Mouse (Mus musculus): ENCODE results near the gene Lasp1. TPM values are rescaled to one million over a fixed set of nuclear protein-coding genes. Genes with fewer than 3 reads are reported as not detected.

Lasp1 gene
- polyA plus RNA-seq, 1 experiment, result 397 TPM

DNA sequence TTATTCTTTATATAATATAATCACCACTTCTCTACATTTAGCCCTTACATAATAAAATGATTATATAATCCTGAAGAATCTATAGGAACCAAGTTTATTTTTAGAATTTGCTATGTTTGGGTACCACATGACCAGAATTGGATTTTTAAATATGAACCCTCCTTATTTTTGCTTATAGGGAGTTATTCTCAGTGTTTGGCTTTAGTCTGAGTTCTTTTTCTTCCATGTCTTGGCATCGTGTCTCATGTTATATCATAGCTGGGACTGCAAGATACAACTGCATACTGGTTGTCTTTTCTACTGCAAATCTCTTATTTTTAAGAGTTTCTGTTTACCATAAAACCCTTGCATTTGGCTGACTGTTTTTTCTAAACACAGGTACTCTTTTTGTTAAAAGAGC is 75.6 kb downstream of the Lasp1 start:
- WGBS, result 91% methylated on average over 1 of the region's 1 CpGs
- H3K36me3 ChIP-seq (ENCODE audit: control insufficient read depth, insufficient read depth, low read length), result no peaks in the 10 kb centered on the region
- TF ChIP-seq POLR2A (IDR thresholded peaks at IDR 0.05; ENCODE audit: low read depth, low read length) (no peak), CTCF (IDR thresholded peaks at IDR 0.05; ENCODE audit: extremely low read depth, insufficient read length, insufficient replicate concordance, low read depth, low read length) (no peak)

DNA sequence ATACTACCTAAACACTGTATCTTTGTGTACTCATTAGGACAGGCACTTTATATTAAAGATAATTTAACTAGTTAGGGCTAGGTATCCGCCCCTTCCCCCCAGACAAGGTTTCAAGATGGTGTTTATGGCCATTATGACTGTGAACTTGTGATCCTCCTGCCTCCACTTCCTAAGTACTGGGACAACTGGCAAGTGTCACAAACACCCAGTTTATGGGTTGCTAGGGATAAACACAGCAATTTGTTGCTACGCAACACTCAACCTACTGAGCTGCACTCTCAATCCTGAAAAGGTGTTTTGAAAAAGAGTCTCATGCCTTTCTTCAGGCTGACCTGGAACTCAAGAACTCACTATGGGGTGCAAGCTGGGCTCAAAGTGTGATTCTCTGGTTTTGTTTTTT is 78.5 kb downstream of the Lasp1 start:
- H3K27ac ChIP-seq (ENCODE audit: insufficient read depth, low read depth, low read length), result no peak overlapping the region
- no peaks in the 10 kb centered on the region for H3K27me3 ChIP-seq (ENCODE audit: control insufficient read depth, insufficient read depth, low read length)
- H3K4me3 ChIP-seq (ENCODE audit: low read depth, low read length), result no peak overlapping the region
- WGBS, result 83% methylated on average over 2 of the region's 2 CpGs
- no peaks in the 10 kb centered on the region for H3K4me1 ChIP-seq (ENCODE audit: control insufficient read depth, insufficient read depth, insufficient read length, low read length)
- TF ChIP-seq POLR2A (IDR thresholded peaks at IDR 0.05; ENCODE audit: low read depth, low read length), result no peak
- no peak for TF ChIP-seq CTCF (IDR thresholded peaks at IDR 0.05; ENCODE audit: extremely low read depth, insufficient read length, insufficient replicate concordance, low read depth, low read length)
- H3K36me3 ChIP-seq (ENCODE audit: control insufficient read depth, insufficient read depth, low read length), result no peaks in the 10 kb centered on the region

More for the DNA sequence above, 75.6 kb downstream of the Lasp1 start:
- H3K27me3 ChIP-seq (ENCODE audit: control insufficient read depth, insufficient read depth, low read length), result no peaks in the 10 kb centered on the region
- H3K4me3 ChIP-seq (ENCODE audit: low read depth, low read length), result no peak overlapping the region
- no peak overlapping the region for H3K27ac ChIP-seq (ENCODE audit: insufficient read depth, low read depth, low read length)
- no peaks in the 10 kb centered on the region for H3K4me1 ChIP-seq (ENCODE audit: control insufficient read depth, insufficient read depth, insufficient read length, low read length)

DNA sequence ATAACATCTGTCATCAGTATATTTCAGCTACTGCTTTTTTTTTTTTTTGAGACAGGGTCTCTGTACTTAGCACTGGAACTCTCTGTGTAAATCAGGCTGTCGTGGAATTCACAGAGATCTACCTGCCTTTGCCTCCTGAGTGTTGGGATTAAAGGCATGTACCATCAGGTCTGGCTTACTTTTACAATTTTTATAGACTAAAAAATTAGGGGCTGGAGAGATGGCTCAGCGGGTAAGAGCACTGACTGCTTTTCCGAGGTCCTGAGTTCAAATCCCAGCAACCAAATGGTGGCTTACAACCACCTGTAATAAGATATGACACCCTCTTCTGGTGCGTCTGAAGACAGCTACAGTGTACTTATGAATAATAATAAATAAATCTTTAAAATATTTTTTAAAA is 81.6 kb downstream of the Lasp1 start:
- H3K27me3 ChIP-seq (ENCODE audit: control insufficient read depth, insufficient read depth, low read length), result no peaks in the 10 kb centered on the region
- peaks cover 3% of the 10 kb centered on the region; the same call in 1 of the 2 replicates for H3K4me1 ChIP-seq (ENCODE audit: control insufficient read depth, insufficient read depth, insufficient read length, low read length)
- 95% methylated on average over 4 of the region's 4 CpGs for WGBS
- H3K27ac ChIP-seq (ENCODE audit: insufficient read depth, low read depth, low read length), result no peak overlapping the region
- H3K36me3 ChIP-seq (ENCODE audit: control insufficient read depth, insufficient read depth, low read length), result no peaks in the 10 kb centered on the region
- no peak overlapping the region for H3K4me3 ChIP-seq (ENCODE audit: low read depth, low read length)
- TF ChIP-seq POLR2A (IDR thresholded peaks at IDR 0.05; ENCODE audit: low read depth, low read length), result no peak
- TF ChIP-seq CTCF (IDR thresholded peaks at IDR 0.05; ENCODE audit: extremely low read depth, insufficient read length, insufficient replicate concordance, low read depth, low read length), result no peak

DNA sequence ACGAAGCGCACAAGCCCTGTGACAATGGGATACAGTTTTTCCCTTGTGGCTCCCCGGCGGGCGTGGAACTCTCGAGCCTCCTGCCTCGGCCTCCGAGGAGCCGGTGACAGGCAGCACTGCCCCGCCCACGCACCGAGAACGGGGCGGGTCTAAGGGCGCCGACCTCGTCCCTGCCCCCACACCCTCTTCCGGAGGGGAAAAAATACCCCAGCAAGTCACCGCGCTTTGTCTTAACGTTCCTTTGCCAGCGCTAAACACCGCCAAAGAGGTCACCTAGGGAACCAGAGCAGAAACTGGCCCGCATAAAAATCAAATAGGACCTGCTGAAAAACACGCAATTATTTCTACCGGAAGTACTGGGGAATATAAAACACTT is 84.7 kb downstream of the Lasp1 start:
- peaks cover 3% of the 10 kb centered on the region; the same call in 1 of the 2 replicates for H3K4me1 ChIP-seq (ENCODE audit: control insufficient read depth, insufficient read depth, insufficient read length, low read length)
- no peaks in the 10 kb centered on the region for H3K27me3 ChIP-seq (ENCODE audit: control insufficient read depth, insufficient read depth, low read length)
- 3% methylated on average over 26 of the region's 26 CpGs for WGBS
- peak; percentile 64 for TF ChIP-seq POLR2A (IDR thresholded peaks at IDR 0.05; ENCODE audit: low read depth, low read length)
- TF ChIP-seq CTCF (IDR thresholded peaks at IDR 0.05; ENCODE audit: extremely low read depth, insufficient read length, insufficient replicate concordance, low read depth, low read length), result no peak
- H3K36me3 ChIP-seq (ENCODE audit: control insufficient read depth, insufficient read depth, low read length), result no peaks in the 10 kb centered on the region
- H3K27ac ChIP-seq (ENCODE audit: insufficient read depth, low read depth, low read length), result peak overlapping the region; percentile 95
- peak overlapping the region; percentile 78 for H3K4me3 ChIP-seq (ENCODE audit: low read depth, low read length)

DNA sequence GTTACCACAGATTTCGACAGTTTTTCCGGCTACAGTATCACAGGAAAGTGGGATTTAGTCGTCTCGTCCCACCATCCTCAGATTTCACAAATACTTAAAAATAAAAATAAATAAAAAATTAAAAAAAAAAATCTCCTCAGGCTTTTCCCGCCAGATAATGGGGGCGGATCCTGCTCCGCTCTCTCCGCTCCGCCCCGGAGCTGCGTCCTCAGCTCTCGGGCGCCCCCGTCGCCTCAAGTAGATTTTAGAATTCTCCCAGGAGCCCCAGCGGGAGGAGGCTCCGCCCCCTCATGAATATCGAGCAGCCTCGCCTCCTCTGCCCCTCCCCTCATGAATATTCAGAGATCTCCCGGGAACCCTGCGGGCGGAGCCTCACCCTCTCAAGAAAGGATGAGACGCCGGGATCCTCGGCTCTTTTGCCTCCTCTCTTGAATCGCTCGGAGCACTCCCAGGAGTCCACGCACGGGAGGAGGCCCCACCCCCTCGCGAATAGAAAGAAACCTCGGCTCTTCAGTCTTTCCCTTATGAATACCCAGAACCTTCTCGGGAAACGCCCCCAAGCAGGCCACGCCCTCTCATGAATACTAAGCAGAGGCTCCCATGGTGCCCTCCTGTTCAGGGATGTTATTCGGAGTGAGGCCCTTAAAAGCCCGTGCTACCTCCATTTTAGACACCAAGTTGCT is 85.3 kb downstream of the Lasp1 start, which contains the start of gene Fbxo47:
Gene Fbxo47, minus strand, starts transcription at position 237 of the 683 bp plus-strand sequence.
- peaks cover 3% of the 10 kb centered on the region; the same call in 1 of the 2 replicates for H3K4me1 ChIP-seq (ENCODE audit: control insufficient read depth, insufficient read depth, insufficient read length, low read length)
- no peaks in the 10 kb centered on the region for H3K36me3 ChIP-seq (ENCODE audit: control insufficient read depth, insufficient read depth, low read length)
- peak within 1 kb of the TSS; percentile 87 for H3K4me3 ChIP-seq (ENCODE audit: low read depth, low read length)
- peak within 1 kb of the TSS; percentile 95 for H3K27ac ChIP-seq (ENCODE audit: insufficient read depth, low read depth, low read length)
- TF ChIP-seq CTCF (IDR thresholded peaks at IDR 0.05; ENCODE audit: extremely low read depth, insufficient read length, insufficient replicate concordance, low read depth, low read length) (peak; percentile 70), POLR2A (IDR thresholded peaks at IDR 0.05; ENCODE audit: low read depth, low read length) (no peak)
- no peaks in the 10 kb centered on the region for H3K27me3 ChIP-seq (ENCODE audit: control insufficient read depth, insufficient read depth, low read length)
- WGBS, result 1% methylated on average over 37 of the region's 37 CpGs

DNA sequence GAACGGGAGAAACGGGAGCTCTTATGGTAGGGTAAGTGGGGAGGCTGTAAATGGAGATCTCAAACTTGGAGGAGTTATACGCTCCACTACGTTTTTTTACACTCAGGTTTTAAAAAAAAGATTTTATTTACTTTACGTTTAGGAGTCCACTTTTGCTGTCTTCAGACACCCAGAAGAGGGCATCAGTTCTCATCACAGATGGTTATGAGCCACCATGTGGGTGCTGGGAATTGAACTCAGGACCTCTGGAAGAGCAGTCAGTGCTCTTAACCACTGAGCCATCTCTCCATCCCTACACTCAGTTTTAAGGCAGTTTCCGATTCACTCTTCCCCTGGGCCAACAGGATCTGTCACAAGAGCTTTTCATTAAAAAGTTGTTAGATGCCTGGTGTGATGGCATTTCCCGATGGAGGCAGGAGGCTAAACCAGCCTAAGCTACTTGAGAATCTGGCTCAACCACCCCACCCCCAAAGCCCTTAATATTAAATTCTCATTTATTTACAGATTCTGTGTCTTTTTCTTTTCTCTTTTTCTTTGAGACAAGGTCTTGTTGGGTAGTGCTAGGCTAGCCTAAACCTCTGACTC is 85.9 kb downstream of the Lasp1 start:
- TF ChIP-seq POLR2A (IDR thresholded peaks at IDR 0.05; ENCODE audit: low read depth, low read length) (no peak), CTCF (IDR thresholded peaks at IDR 0.05; ENCODE audit: extremely low read depth, insufficient read length, insufficient replicate concordance, low read depth, low read length) (no peak)
- Histone ChIP-seq H3K4me3 (ENCODE audit: low read depth, low read length) (peak overlapping the region; percentile 87), H3K36me3 (ENCODE audit: control insufficient read depth, insufficient read depth, low read length) (no peaks in the 10 kb centered on the region), H3K27ac (ENCODE audit: insufficient read depth, low read depth, low read length) (peak overlapping the region; percentile 59), H3K4me1 (ENCODE audit: control insufficient read depth, insufficient read depth, insufficient read length, low read length) (peaks cover 3% of the 10 kb centered on the region; the same call in 1 of the 2 replicates), H3K27me3 (ENCODE audit: control insufficient read depth, insufficient read depth, low read length) (no peaks in the 10 kb centered on the region)
- WGBS, result 31% methylated on average over 7 of the region's 7 CpGs

DNA sequence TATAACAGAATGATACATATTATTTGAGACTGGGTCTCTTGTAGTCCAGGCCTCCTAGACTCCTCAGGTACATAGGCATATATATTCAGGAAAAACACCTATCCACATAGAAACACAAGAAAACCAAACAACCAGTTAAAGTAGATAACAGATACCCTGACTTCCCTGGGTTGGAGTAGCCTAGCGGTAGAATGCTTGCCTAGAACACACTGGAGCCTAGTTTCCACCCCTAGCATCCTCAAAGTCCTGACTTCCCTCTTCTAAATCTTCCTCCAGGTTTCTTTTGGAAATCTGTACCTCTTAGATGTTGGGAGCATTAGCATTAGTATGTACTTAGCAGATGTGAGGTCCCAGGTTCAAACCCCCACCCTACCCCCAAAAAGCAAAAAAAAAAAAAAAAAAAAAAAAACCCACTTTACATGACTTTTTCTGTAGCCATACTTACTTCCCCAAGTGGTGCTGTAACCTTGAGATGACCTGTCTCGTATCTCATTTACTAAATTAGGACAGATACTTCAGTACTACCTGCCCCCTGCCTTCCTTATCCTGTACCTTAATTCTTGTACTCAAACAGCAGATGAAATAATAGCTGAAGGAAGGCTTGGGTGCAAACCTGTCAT is 86.6 kb downstream of the Lasp1 start:
- no peak overlapping the region for H3K4me3 ChIP-seq (ENCODE audit: low read depth, low read length)
- 91% methylated on average over 2 of the region's 2 CpGs for WGBS
- no peak for TF ChIP-seq POLR2A (IDR thresholded peaks at IDR 0.05; ENCODE audit: low read depth, low read length)
- TF ChIP-seq CTCF (IDR thresholded peaks at IDR 0.05; ENCODE audit: extremely low read depth, insufficient read length, insufficient replicate concordance, low read depth, low read length), result no peak
- no peaks in the 10 kb centered on the region for H3K36me3 ChIP-seq (ENCODE audit: control insufficient read depth, insufficient read depth, low read length)
- H3K27me3 ChIP-seq (ENCODE audit: control insufficient read depth, insufficient read depth, low read length), result no peaks in the 10 kb centered on the region
- H3K4me1 ChIP-seq (ENCODE audit: control insufficient read depth, insufficient read depth, insufficient read length, low read length), result peaks cover 3% of the 10 kb centered on the region; the same call in 1 of the 2 replicates
- H3K27ac ChIP-seq (ENCODE audit: insufficient read depth, low read depth, low read length), result no peak overlapping the region

Other genes starting within 250 kb of the Lasp1 start
- 0.43 and 0.53 TPM in 2 replicates for gene Srcin1, start 222.8 kb upstream of the Lasp1 start, polyA plus RNA-seq (2012; rRNA removed)
- 2.1 and 3.8 TPM in 2 replicates for gene Epop, start 169.3 kb upstream of the Lasp1 start, polyA plus RNA-seq (2012; rRNA removed)
- 18.4 and 38.6 TPM in 2 replicates for gene Mllt6, start 135.6 kb upstream of the Lasp1 start, polyA plus RNA-seq (2012; rRNA removed)
- gene Cisd3, start 113.2 kb upstream of the Lasp1 start, polyA plus RNA-seq (2012; rRNA removed), result 112 and 249 TPM in 2 replicates
- gene Pcgf2, start 98.5 kb upstream of the Lasp1 start, polyA plus RNA-seq (2012; rRNA removed), result 25.9 and 77.9 TPM in 2 replicates
- gene Psmb3, start 95.6 kb upstream of the Lasp1 start, polyA plus RNA-seq (2012; rRNA removed), result 164 and 330 TPM in 2 replicates
- 2.0 and 3.4 TPM in 2 replicates for gene Pip4k2b, start 54.3 kb upstream of the Lasp1 start, polyA plus RNA-seq (2012; rRNA removed)
- 1.7 and 3.7 TPM in 2 replicates for gene Cwc25, start 32.4 kb upstream of the Lasp1 start, polyA plus RNA-seq (2012; rRNA removed)
- not detected in 2 replicates for gene 1700001P01Rik, start 23.1 kb upstream of the Lasp1 start, polyA plus RNA-seq (2012; rRNA removed)
- 10.2 and 22.0 TPM in 2 replicates for gene Rpl23, start 16.6 kb upstream of the Lasp1 start, polyA plus RNA-seq (2012; rRNA removed)
- 0.43 and 0.44 TPM in 2 replicates for gene B230217C12Rik, start 41.8 kb downstream of the Lasp1 start, polyA plus RNA-seq (2012; rRNA removed)
- not detected in 2 replicates for gene Fbxo47, start 85.2 kb downstream of the Lasp1 start, polyA plus RNA-seq (2012; rRNA removed)
- 1.1 and 1.6 TPM in 2 replicates for gene Plxdc1, start 187.4 kb downstream of the Lasp1 start, polyA plus RNA-seq (2012; rRNA removed)
- 0.55 and 1.1 TPM in 2 replicates for gene Arl5c, start 197.2 kb downstream of the Lasp1 start, polyA plus RNA-seq (2012; rRNA removed)
- gene Cacnb1, start 224.0 kb downstream of the Lasp1 start, polyA plus RNA-seq (2012; rRNA removed), result 3.2 and 5.7 TPM in 2 replicates
- 393 and 501 TPM in 2 replicates for gene Rpl19, start 227.7 kb downstream of the Lasp1 start, polyA plus RNA-seq (2012; rRNA removed)

Data from small intestine, adult 2 months (tissue).